Mouse (Mus musculus) retina, postnatal 1 day (tissue): ENCODE results near the gene Cyth1.

Experiments used
- DNase-seq: peaks from one replicate; pipeline ENCODE4 v3.0.0-alpha.2; 2012

The Cyth1 gene

DNA sequence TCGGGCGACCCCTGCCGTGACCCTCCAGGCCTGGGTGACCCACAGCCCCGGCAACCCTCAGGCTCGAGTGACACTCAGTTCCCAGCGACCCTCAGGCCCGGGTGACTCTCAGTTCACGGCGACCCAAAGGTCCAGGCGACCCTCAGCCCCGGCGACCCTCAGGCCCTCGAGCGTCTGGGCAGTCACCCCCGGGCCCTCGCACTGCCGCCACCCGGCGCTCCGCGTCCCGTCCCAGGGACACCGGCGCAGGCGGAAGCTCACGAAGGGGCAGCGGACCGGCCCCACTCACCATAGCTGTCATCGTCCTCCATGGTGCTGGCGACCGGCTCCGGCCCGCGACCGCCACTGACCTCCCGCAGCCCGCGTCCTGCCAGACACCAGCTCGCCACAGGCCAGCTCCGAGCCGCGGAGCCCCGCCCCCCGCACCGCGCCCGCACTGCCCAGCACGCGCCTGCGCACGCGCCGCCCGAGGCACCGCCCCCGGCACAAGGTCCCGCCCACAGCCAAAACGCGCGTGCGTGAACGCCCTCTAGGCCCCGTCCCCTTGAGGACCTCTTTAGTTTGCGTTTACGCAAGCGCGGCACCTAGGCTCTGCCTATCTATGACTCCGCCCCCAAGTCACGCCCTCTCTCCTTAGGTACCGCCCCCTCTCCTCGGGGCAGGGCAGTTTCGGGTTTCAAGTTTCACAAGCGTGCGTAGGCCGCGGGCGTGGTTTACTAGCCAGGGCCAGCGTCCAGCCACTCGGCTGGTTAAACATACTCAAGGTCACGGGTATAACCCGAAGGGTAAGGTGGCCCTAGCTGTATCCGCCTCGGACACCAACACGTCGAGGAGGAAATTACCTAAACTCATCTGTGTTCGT, at the start of gene Cyth1:
Gene Cyth1, minus strand, starts transcription at position 443 of the 862 bp plus-strand sequence.
- DNase-seq = peak; percentile 98

DNA sequence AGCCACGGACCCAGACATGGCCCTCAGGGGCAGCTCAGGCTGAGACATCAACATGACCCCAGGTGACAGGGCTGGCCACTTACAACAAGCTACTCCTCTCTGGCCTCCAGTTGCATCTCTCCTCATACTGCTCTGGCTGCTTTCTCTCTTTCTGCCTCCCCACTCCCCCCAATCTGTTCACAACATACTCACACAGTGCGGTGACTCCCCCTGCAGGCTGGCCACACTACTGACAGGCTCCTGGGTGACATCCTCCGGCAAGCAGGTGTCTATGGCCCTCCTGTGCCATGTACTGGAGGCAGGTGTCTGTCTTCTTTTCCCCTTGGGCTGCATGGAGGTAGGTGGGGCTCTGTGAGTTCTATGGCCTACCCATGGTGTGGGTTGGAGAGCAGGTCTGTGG, 49.6 kb upstream of the Cyth1 start:
- DNase-seq = no peak

DNA sequence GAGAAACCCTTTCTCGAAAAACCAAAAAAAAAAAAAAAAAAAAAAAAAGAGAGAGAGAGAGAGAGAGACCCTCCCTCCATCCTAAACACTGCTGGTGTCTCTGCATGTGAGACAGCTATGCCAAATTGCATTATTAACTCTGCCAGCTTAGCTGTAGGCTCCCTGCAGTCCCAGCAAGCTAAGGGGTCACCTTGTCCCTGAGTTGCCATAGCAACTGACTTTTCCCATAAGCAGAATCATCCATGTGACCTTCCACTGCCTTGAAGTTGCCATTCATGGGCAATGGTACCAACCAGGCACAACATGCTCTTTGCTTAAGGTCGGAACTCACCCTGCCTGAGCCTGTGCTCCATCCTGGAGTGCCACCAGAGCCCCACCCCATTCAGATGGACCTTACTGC, 46.6 kb upstream of the Cyth1 start:
- DNase-seq = peak; percentile 26

DNA sequence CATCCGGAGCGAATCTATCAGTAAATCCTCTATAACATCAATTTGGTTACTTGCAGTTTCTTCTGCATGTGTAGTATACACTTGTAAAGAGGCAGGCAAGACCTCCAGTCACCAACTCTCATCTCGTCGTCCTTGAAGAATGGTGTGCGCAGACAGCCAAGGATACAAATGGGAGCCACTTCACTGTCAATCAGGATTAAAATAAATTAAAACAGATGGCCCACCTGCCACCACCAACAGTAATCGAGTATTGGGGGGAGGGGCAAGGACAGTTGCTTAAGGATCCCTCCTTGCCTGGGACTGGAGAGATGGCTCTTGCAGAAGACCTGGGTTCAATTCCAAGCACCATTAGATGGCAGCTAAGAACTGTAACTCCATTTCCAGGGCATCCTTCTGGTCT, 44.3 kb upstream of the Cyth1 start:
- peak; percentile 39 for DNase-seq

DNA sequence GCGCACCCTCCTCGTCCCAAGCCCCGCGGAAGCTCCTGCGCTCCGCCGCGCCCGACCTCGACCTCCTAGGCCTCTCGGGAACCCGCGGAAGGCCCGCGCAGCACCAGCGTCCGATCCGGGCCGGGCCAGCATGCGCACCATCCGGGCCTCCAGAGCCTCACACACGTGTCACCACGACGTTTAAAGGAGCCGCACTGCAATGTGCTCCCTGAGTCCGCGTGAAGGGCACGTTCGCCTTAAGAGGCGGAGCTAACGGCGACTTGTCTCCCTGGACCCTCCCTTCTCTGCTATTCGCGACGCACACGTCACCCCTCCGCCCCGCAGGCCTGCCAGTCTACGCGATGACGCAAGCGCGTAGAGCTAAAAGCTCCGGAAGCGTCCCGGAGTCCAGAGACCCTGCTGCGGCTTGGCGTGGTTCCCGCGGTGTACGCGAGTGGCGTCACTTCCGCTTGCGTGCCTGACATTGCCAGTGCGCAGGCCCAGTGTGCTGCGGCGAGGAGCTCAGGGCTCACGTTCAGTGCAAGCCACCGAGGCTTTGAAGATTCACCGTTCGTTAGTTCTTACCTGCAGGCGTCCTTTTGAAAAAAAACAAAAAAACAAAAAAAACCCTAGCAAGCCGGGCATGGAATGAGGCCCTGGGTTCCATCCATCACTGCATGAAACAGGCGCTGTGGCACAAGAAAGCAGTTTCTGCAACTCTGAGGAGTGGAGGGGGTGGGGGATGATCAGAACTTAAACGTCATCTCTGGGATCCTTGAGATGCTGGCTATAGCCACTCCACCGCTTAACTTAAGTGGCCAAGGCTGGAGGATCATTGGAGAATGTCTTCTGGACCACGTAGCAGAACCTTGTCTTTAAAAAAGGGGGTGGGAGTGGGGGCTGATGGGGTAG, 41.9 kb upstream of the Cyth1 start, which contains the start of gene Usp36:
Gene Usp36, minus strand, starts transcription at position 246 of the 891 bp plus-strand sequence.
- peak; percentile 100 for DNase-seq

DNA sequence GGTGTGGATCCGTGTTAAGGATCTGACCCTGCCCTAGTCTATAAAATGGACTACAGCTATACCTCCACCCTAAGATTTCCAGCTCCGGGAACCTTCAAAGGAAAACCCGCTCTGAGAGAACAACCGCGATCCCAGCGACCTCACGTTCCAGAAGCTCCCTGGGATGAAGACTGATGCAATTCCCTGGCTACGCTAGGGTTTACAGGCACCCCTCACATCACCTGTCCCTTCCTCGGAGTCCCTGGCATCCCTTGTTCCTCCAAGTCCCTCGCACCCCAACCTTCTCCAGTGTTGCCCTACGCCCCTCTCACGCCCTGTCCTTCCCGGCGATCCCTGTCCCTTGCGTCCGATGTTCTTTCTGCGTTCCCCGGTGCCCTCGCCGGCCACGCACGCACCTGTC, 41.2 kb upstream of the Cyth1 start:
- DNase-seq = no peak

DNA sequence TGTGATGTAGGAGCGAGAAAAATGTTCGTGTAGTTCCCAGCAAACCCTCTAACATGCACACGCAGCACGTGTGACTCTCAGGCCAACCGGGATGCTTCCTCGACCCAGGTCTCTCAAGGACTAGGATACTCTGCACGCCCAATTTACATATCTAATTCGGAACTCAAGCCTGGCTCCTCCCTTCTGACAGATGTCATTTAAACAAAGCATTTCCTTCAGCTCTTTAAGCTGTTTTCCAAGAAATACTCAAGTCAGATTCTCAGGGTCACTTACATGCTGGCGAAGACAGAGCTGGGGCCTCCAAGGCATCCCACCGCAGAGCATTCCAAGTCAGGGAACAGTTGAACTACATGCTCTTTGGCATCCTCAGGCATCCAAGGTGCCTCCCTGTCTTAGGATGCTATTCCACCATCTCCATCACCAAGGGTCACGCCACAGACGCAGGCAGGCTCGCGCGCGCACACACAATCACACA, 40.7 kb upstream of the Cyth1 start:
- peak; percentile 30 for DNase-seq

DNA sequence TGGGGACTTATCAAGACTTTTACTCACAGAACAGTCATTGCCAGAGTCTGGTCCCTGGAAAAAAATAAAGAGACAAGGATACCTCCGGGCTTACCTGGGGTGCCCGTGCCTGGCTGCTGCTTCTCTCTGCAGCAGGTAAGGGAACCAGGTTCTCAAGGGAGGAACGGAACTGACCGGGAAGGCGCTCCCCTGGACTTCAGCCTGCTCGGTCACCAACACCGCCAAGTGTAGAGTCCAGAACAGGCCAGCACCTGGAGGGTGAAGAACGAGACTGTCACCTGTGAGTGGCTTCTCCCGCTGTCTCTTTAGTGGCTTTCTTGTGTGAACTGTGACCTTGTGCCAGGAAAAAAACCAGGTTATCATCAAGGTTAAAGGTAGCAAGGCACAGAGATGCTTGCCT, 39.2 kb upstream of the Cyth1 start:
- no peak for DNase-seq

DNA sequence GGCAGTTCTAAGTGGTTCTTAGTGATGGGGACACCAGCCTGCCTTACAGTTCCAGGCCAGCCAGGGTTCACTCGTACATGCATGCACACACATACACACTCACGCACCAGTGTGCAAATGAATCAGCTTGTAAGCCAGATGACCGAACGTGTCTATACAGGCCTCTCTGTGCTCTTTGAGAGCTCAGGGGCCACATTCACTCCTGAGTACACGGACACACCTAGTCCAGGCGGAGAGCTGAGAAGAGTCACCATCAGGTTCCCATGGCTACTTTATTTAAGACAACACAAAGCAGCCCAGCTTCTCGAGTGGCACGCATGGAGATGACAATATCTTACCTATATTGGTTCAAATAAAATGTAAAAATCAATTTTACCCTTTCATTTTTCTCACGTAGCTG, 38.0 kb upstream of the Cyth1 start:
- no peak for DNase-seq

DNA sequence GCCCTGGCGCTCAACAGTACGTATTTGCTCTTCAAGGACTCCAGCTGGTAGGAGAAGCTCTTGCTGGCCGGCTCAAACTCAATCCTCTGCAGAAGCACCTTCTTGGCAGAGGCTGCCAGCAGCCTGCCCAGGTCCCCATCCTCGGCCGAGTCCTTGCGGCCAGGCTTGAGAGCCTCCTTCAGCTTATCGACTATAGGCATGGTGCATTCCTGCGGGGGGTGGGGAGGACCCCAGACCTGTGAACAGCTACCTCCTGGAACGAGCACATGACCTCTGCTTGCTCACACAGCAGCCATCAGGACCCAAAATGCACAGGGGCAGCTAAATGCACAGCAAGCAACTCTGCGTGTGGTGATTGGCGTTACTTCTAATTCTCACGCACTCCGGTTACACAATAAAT, 37.4 kb upstream of the Cyth1 start:
- DNase-seq = no peak

DNA sequence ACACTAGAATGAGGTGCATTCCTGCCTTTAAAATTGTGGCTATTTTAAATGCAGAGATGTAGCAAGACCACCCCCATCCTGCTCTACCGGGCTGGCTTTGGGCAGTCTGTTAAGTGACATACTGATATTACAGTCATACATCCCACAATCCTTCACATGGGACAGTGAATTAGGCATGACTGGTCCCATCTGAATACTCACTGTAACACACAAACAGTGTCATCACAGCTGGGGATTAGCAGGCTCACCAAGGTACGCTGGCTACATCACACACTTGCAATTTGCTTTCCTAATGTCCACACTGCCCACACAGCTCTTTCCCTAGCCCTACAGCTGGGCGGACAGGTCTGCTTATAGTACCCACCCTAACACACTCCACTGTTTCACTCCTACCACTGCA, 31.8 kb upstream of the Cyth1 start:
- DNase-seq = no peak

DNA sequence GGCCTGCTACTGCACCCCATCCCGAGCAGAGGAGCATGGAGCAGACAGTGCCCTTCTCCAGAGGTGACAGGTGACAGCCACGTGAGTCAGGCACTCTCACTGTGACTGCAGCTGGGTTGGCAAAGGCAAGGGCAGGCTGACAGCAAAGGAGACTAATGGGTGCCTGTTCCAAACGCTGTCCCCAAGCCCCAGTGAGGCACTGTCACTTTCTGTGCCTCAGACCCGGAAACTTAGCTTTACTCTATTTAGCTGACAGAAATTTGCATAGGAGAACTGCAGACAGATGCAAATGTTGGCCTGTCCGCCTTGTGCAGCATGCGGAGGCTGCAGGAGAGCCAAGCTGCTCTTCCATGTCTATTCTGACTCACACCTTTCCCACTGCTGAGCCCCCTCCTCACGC, 27.9 kb upstream of the Cyth1 start:
- DNase-seq = no peak

DNA sequence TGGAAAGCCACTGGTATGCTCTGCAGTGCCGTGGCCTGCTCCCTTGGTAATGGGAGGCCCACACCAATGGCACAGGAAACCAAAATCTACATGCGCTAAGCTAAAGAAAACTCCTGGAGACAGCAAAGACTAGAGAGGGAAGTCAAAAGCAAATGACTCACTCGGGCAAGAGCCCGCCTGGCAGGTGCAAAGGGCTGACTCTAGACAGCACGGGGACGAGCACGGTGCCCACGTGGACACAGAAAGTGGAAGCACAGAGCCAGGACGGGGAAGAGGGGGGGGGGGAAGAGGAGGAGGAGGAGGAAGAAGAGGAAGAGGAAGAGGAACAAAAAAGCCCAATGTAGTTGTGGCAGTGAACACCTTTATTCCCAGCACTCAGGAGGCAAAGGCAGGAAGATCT, 26.7 kb upstream of the Cyth1 start:
- DNase-seq = no peak

DNA sequence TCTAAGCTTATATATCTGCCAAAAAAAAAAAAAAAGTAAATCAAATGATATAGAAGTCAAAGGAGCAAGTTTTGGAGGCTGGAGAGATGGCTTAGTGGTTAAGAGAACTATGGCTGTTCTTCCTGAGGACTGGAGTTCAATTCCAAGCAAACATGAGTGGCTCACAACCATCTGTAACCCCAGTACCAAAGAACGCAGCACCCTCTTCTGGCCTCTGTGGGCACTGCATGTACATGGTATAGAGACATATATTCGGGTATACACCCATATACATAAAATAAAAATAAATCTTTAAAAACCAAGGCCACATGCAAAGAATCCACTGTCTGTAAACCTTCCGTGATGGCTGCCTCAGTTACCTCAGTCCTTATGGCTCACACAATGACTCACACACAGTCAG, 21.4 kb upstream of the Cyth1 start:
- DNase-seq = no peak

DNA sequence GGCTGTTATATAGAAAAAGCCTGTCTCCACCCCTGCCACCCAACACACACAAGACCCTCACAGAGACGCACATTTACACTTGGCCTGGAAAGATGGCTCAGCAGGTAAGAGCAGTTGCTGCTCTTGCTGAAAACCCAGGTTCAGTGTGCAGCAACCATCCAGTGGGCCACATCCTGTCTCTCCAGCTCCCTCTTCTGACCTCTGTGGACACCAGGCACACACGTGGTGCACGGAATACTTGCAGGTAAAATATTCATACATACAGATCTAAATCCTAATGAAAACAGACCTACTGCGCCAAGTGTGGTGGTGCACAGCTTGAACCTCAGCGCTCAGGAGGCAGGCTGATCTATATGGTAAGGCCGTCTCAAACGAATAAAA, 18.3 kb upstream of the Cyth1 start:
- DNase-seq = no peak

DNA sequence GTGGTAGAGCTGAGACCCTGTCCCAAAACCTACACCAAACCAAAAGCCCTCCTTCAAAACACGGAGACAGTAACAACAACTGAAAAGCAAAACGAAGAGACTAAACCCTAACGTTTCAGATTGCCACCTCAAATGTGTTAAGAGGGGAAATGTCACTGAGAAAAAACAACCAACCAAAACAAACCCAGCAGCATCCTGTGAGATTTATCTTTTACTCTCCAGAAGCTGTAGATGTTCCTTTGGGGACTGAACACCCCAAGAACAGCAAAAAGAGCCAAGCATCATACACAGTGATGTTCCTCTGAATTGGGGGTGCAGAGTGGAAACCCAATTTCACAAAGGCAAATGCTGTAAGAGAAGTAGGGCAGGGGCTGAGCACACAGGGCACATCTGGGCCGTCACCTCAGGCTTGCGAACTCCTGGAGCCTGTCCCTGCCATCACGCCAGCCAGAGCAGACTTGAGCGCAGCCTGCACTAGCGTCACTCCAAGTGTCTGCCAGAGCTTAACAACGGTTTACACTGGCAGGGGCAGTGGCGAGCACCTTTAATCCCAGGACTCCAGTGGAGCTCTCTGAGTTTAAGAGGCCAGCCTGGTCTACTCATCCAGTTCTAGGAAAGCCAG, 17.8 kb upstream of the Cyth1 start:
- DNase-seq = no peak

DNA sequence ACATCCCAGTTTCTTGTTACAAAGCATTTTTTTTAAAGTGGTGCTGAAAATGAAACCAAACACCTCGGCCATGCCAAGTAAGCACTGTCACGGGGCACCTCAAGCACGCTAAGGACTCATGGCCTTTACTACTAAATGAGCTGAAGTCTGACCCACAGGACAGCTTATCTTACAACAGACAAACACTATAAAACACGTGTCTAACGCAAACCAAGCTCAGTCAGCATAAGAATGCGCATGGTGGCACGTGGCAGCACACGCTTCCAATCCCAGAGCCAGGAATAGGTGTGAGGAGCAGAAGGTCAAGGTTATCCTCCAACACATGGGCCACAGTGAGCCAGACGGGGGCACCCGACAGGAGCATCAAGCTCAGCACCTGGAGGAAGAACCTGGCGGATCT, 17.2 kb upstream of the Cyth1 start:
- DNase-seq = no peak

DNA sequence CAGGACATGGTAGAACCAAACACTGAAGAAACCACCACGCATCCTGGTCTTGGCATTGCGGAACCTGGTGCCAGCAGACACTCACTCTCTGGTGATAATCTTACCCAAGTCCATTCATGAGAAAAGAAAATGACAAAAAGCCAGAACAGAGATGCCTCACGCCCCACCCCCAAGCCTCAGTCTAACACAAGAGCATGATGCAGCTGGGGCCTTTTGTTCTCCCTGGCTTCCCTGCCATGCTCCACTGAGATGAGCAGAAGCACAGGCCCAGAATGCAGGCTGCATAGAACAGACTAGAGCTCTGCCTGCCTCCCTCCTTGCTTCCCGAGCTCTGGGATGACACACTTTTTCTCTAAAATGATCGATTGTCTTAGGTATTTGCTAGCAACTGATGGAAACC, 14.8 kb upstream of the Cyth1 start:
- no peak for DNase-seq

DNA sequence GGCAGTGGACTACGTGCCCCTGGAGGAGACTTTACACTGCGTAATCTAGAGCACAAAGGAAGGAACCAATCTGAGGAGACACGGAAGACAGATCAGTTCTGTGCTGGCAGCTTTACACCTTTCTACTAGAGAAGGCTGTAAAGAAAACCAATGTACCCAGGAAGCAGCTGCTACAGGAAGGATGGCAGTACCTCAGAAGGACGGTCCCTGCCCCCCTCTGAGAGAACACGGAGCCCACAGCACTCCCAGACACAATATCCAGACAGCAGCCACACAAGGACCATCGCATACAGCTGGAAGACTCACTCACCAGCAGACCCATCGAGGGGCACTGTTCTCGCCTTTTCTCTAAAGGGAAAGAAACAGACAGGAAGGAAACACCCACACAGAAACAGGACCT, 11.7 kb upstream of the Cyth1 start:
- DNase-seq = no peak

DNA sequence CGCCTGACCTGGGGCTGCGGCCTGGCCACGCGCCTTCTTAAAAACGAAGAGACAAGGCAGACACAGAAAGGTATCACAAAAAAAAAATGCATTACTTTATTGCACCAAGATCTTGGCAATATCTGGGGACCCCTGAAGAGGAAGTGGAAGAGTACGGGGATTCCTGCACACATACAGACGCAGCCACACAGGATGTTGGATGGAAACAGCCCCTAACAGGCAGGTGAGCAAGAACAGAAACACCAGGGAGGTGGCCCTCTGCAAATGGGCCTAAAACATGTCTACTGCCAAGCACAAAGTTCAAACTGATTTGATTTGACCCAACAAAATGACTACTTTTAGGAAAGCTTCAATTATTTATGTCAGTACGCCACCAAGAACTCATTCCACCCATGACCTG, 11.2 kb upstream of the Cyth1 start:
- no peak for DNase-seq

DNA sequence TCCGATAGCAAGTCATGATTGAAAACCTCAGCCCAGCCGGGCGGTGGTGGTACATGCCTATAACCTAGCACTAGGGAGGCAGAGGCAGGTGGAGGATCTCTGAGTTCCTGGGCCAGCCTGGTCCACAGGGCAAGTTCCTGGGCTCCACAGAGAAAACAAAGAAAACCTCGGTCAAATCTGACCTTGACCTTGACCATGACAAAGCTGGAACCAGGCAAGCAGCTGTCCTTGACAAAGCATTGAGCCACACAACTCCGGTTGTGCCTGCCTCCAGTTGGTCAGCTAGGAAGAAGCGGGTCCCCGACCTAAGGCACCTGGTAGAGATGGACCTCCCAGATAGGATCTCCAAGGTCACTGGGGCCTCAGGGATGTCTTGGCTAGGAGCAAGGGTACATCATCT, 8.0 kb upstream of the Cyth1 start:
- no peak for DNase-seq

DNA sequence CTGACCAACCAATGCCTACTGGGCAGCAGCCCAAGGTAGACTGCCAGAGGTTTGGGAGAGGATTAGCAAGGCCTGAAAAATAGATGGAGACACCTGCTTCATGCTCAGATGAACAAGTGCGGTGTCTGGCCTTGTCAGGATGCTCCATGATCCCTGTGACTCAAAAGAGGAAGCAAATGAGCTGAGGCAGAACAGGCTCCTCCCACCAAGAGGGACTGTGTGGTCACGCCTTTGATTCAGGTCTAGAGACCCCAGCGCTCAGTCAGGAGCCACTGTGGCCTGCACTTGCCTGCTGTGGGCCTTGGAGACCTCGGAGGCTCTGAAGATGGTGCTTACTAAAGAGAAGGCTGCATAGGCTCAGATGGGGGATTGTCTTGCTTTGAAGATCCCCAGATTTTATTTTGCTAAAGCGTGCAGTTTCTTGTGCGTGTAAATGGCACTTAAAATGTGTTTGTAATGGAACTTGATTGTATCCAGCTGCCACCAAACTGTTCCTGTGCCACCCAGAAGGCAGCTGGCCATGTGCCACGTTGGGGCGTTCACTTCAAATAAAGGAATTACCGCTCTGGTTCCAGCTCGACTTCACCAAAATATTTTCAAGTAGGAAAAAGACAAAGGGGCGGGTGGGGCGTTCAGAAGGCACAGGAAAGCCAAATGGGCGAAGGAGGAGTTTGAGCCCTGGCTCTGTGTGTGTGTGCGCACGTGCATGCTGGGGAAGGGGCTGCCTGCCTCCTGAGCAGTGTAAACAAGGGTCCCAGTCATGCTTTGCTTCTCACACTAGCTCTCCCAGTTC, 6.0 kb upstream of the Cyth1 start:
- peak; percentile 47 for DNase-seq
